Mouse (Mus musculus) lung, adult 2 months (tissue): ENCODE data around the gene Unc80.

Source experiments
- CTCF ChIP-seq: fragments of 200-500 bp; IDR thresholded peaks from 2 replicates; pipeline ENCODE4 v1.5.1; 2011; ENCODE audit warnings: mild to moderate bottlenecking, low read length, control low read depth; ENCODE audit not compliant: insufficient read depth
- POLR2A ChIP-seq: fragments of 200-500 bp; IDR thresholded peaks from 2 replicates; pipeline ENCODE4 v1.6.1; 2011; ENCODE audit warnings: low read depth, mild to moderate bottlenecking, control low read depth, low read length, borderline replicate concordance; ENCODE audit errors: extremely low read depth

GRCm38 (mm10) chr1:66493064-66493463, 24.9 kb downstream of the Unc80 start:
- TF ChIP-seq CTCF = no peak
- TF ChIP-seq POLR2A = no peak
